Mouse (Mus musculus): ENCODE measurements around the gene Vmn2r104.

Gene Vmn2r104

GRCm38 (mm10) chr17:20048236-20048635 is at the start of gene Vmn2r104:
Gene Vmn2r104, minus strand, starts transcription at chr17:20048336.
- DNase-seq (ENCODE audit: extremely low read depth, insufficient read length, low spot score) = no peak

- DNase-seq (ENCODE audit: extremely low read depth, insufficient read length, low spot score) = no peak
Observed at GRCm38 (mm10) chr17:20074090-20074489, 26.0 kb upstream of the Vmn2r104 start.

- DNase-seq (ENCODE audit: extremely low read depth, insufficient read length, low spot score) = no peak
Observed at GRCm38 (mm10) chr17:20071656-20072396, 23.7 kb upstream of the Vmn2r104 start.

Data from 3134 (cell line).